8 mouse cellular contexts compared by ENCODE assay signal in genomic region chr2:79255192-79256000, GRCm38 (mm10). TPM values are rescaled to one million over a fixed set of nuclear protein-coding genes. Genes with fewer than 3 reads are reported as not detected.
DNase-seq lines count a peak whose midpoint lies in the region; ATAC-seq and TF ChIP-seq lines count a peak whose summit lies in the region.

Itga4 (plus strand) TSS chr2:79255426.

- TF ChIP-seq POLR2A in testis, adult 2 months (IDR thresholded peaks at IDR 0.05; ENCODE audit: control insufficient read depth, low read depth, low read length), result no peak

- peak; percentile 51 for DNase-seq in ES-CJ7 (ENCODE audit: low read depth, low spot score)
- DNase-seq in cerebellum, adult 18-20 months, result peak; percentile 57 to 66
- peak; percentile 52 for DNase-seq in heart, postnatal 25 days (ENCODE audit: low spot score)
- DNase-seq in layer of hippocampus, adult 18-20 months (ENCODE audit: low spot score in 2 of 2), result peak; percentile 80 to 90
- peak; percentile 61 to 75 for DNase-seq in lung, adult 18-20 months

- TF ChIP-seq CTCF in testis, adult 2 months (IDR thresholded peaks at IDR 0.05; ENCODE audit: control insufficient read depth, insufficient read depth, insufficient replicate concordance, low read depth, low read length), result peak; percentile 37; the same call in 1 of the 2 replicates

- under 1% methylated on average over 37 of the region's 41 CpGs for WGBS in forebrain, embryonic 16.5 days
- under 1% methylated on average over 41 of the region's 41 CpGs for WGBS in neural tube, embryonic 13.5 days

- H3K27me3 ChIP-seq in forebrain, embryonic 16.5 days (replicated peaks; ENCODE audit: control insufficient read depth, insufficient read depth, low read length), result peaks cover 4% of the 10 kb centered on the region; the same call in 1 of the 2 replicates
- peaks cover 11% of the 10 kb centered on the region; the same call in 1 of the 2 replicates for H3K27me3 ChIP-seq in neural tube, embryonic 13.5 days
- H3K27me3 ChIP-seq in testis, adult 2 months (ENCODE audit: control insufficient read depth, insufficient read depth, low read length), result no peaks in the 10 kb centered on the region

- H3K27ac ChIP-seq in forebrain, embryonic 16.5 days (ENCODE audit: low read length), result no peak within 1 kb of the TSS; the same call in 1 of the 2 replicates
- H3K27ac ChIP-seq in neural tube, embryonic 13.5 days (replicated peaks), result peak within 1 kb of the TSS; percentile 49; the same call in 1 of the 2 replicates
- no peak within 1 kb of the TSS for H3K27ac ChIP-seq in testis, adult 2 months (ENCODE audit: control insufficient read depth, insufficient read depth, low read depth, low read length)

- ATAC-seq in forebrain, embryonic 16.5 days, result peak; percentile 86
- peak; percentile 89 for ATAC-seq in neural tube, embryonic 13.5 days (ENCODE audit: low read depth)

- intact Hi-C loops in heart, postnatal 25 days (cut with DNase I), result no loop called here

- H3K36me3 ChIP-seq in forebrain, embryonic 16.5 days (ENCODE audit: control insufficient read depth, insufficient read depth), result no peaks in the 10 kb centered on the region
- H3K36me3 ChIP-seq in neural tube, embryonic 13.5 days, result no peaks in the 10 kb centered on the region
- H3K36me3 ChIP-seq in testis, adult 2 months (ENCODE audit: control insufficient read depth, insufficient read depth, low read length), result no peaks in the 10 kb centered on the region

- peak within 1 kb of the TSS; percentile 52 for H3K4me3 ChIP-seq in forebrain, embryonic 16.5 days (replicated peaks; ENCODE audit: low read length)
- peak within 1 kb of the TSS; percentile 49 for H3K4me3 ChIP-seq in neural tube, embryonic 13.5 days
- peak within 1 kb of the TSS; percentile 25 for H3K4me3 ChIP-seq in testis, adult 2 months (ENCODE audit: control insufficient read depth, low read depth, low read length)

- peak within 1 kb of the TSS; percentile 97 for H3K4me2 ChIP-seq in forebrain, embryonic 16.5 days (ENCODE audit: low read length)
- peak within 1 kb of the TSS; percentile 88 for H3K4me2 ChIP-seq in neural tube, embryonic 13.5 days

- H3K9ac ChIP-seq in forebrain, embryonic 16.5 days (replicated peaks; ENCODE audit: low read depth, low read length), result peak within 1 kb of the TSS; percentile 58
- H3K9ac ChIP-seq in neural tube, embryonic 13.5 days, result peak within 1 kb of the TSS; percentile 73

- H3K9me3 ChIP-seq in forebrain, embryonic 16.5 days (ENCODE audit: control insufficient read depth, low read length), result no peaks in the 10 kb centered on the region
- H3K9me3 ChIP-seq in neural tube, embryonic 13.5 days, result no peaks in the 10 kb centered on the region

- H3K4me1 ChIP-seq in forebrain, embryonic 16.5 days (replicated peaks; ENCODE audit: control insufficient read depth, insufficient read depth, low read length), result peaks cover 12% of the 10 kb centered on the region
- H3K4me1 ChIP-seq in neural tube, embryonic 13.5 days (replicated peaks), result peaks cover 17% of the 10 kb centered on the region
- peaks cover 8% of the 10 kb centered on the region for H3K4me1 ChIP-seq in testis, adult 2 months (ENCODE audit: control insufficient read depth, insufficient read depth, low read length)

RNA-seq across cellular contexts. Expression of gene Itga4, which starts in this region (rescaled TPM):
- polyA plus RNA-seq in forebrain, embryonic 16.5 days (2015; fragmentation: Nextera tagmentation; extraction: Ambion mirVana), result 3.0 and 3.1 TPM in 2 replicates
- 1 to 10 TPM; 2.4 TPM for total RNA-seq in heart, postnatal 25 days (2021)
- 10 to 100 TPM; 25.2 to 26.9 TPM for total RNA-seq in layer of hippocampus, adult 18-20 months (2021)
- polyA plus RNA-seq in neural tube, embryonic 13.5 days (2015; fragmentation: Nextera tagmentation; extraction: Ambion mirVana), result 5.4 and 5.5 TPM in 2 replicates
- polyA plus RNA-seq in testis, adult 2 months (2012; rRNA removed), result 0.08 and 0.11 TPM in 2 replicates

Comparison
In these comparisons a context has a peak if more than half of its experiments do, and no peak if none do; other contexts are left out.
1. RNA of gene Itga4 (total RNA-seq): 25.2 to 26.9 TPM in layer of hippocampus, adult 18-20 months; 2.4 TPM in heart, postnatal 25 days; every median in the first group is over 4 times any median in the second.
2. Peak in every context shown above with its lines, with median percentiles within 50 percentile points of each other: DNase-seq and H3K4me3 ChIP-seq.